Mouse (Mus musculus) stomach, postnatal 0 days (tissue): Measurements from ENCODE around the gene Wipf1. TPM values are rescaled to one million over a fixed set of nuclear protein-coding genes. Genes with fewer than 3 reads are reported as not detected.
A peak's percentile ranks its signal among the peaks of the same experiment; 100 is the strongest.

Experiments
- ATAC-seq: fragments of 200-750 bp; cut with Nextera tagmentation; 2 replicates; pipeline ENCODE4 v1.8.0; 2017; ENCODE audit not compliant: low FRiP score, low TSS enrichment
- DNase-seq: peaks from one replicate; pipeline ENCODE4 v3.0.0-alpha.2; 2016; ENCODE audit warnings: low spot score
- H3K27ac ChIP-seq: fragments of 300-500 bp; sonication (generic); replicated peaks from 2 replicates; pipeline ENCODE4 v1.5.1; 2014; ENCODE audit warnings: mild to moderate bottlenecking, control low read depth
- H3K27me3 ChIP-seq: fragments of 300-500 bp; sonication (generic); 2 replicates; pipeline ENCODE4 v1.6.1; 2014; ENCODE audit warnings: low read length; ENCODE audit not compliant: control insufficient read depth, insufficient read depth
- H3K36me3 ChIP-seq: fragments of 300-500 bp; sonication (generic); 2 replicates; pipeline ENCODE4 v1.6.1; 2014; ENCODE audit warnings: low read length, mixed read lengths; ENCODE audit not compliant: control insufficient read depth, insufficient read depth
- H3K4me1 ChIP-seq: fragments of 300-500 bp; sonication (generic); replicated peaks from 2 replicates; pipeline ENCODE4 v1.6.1; 2014; ENCODE audit warnings: antibody characterized with exemption; ENCODE audit not compliant: control insufficient read depth, insufficient read depth
- H3K4me2 ChIP-seq: fragments of 300-500 bp; sonication (generic); replicated peaks from 2 replicates; pipeline ENCODE4 v1.6.1; 2014; ENCODE audit warnings: low read depth, mild to moderate bottlenecking, control low read depth, moderate library complexity
- H3K4me3 ChIP-seq: fragments of 300-500 bp; sonication (generic); 2 replicates; pipeline ENCODE4 v1.5.1; 2014; ENCODE audit warnings: low read depth, low read length, control low read depth
- H3K9ac ChIP-seq: fragments of 300-500 bp; sonication (generic); 2 replicates; pipeline ENCODE4 v1.6.1; 2014; ENCODE audit warnings: mild to moderate bottlenecking, low read length, control low read depth, mixed read lengths
- H3K9me3 ChIP-seq: fragments of 300-500 bp; sonication (generic); 2 replicates; pipeline ENCODE4 v1.6.1; 2016; ENCODE audit warnings: low read length; ENCODE audit not compliant: control insufficient read depth
- CTCF ChIP-seq: IDR thresholded peaks from 2 replicates; pipeline ENCODE4 v1.5.1; 2016; ENCODE audit warnings: antibody characterized with exemption, low read depth, mild to moderate bottlenecking, moderate library complexity
- EP300 ChIP-seq: optimal IDR thresholded peaks from 2 replicates; pipeline ENCODE3; 2016; ENCODE audit warnings: antibody characterized with exemption
- WGBS: fragments of 180-500 bp; shearing (Covaris S2); extraction: QIAGEN DNeasy Blood & Tissue Kit; methylation state at CpG from one replicate; pipeline ENCODE4 v1.1.7; 2014; 5-methylcytosine and 5-hydroxymethylcytosine counted together
- polyA plus RNA-seq: library from polyadenylated mRNA; unstranded; fragments of >200 nt; fragmentation: Nextera tagmentation; extraction: Ambion mirVana; gene quantifications from 2 replicates; pipeline ENCODE4 v1.2.1, GENCODE M21; 2015

Gene Wipf1
- polyA plus RNA-seq, 1 experiment from 2014 or later: 3.3 TPM

DNA sequence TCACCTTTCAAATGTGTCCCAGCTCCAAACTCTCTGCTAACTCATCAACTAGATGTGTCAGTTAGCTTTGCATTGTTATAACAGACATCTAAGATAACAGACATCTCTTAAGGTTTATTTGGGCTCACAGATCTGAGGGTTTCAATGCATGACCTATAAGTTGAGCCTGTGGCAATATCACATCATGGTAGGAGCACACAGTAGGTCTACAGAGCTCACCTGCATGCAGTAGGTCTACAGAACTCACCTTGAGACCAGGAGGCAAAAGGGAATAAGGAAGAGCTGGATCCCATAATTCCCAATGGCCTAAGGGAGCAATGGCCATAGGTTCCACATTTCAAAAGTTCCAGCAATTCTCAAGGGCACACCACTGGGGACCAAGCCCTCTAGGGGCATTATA lies 31.2 kb downstream of the Wipf1 start:
- Histone ChIP-seq H3K9ac (no peak overlapping the region), H3K36me3 (no peaks in the 10 kb centered on the region), H3K4me1 (no peaks in the 10 kb centered on the region), H3K4me2 (no peak overlapping the region), H3K27ac (no peak overlapping the region), H3K9me3 (no peaks in the 10 kb centered on the region), H3K27me3 (no peaks in the 10 kb centered on the region), H3K4me3 (no peak overlapping the region)
- ATAC-seq (no peak), DNase-seq (no peak)
- TF ChIP-seq CTCF: no peak
- TF ChIP-seq EP300: no peak

DNA sequence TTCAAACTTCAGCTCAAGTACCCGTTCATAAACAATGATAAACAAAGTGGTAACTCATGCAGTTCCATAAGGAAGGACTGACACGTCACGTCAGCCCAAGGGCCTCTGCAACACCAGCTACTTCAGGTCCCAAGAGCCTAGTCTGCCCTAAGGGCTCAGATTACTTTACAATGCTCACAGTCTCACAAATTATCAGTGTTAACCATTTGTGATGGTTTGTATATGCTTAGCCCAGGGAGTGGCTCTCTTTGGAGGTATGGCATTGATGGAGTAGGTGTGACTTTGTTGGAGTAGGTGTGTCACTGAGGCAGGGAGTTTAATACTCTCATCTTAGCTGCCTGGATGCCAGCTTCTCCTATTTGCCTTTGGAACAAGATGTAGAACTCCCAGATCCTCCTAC lies 32.0 kb downstream of the Wipf1 start:
- ATAC-seq (peak; percentile 21; the same call in 1 of the 2 replicates), DNase-seq (no peak)
- Histone ChIP-seq H3K27ac (no peak overlapping the region), H3K4me2 (no peak overlapping the region), H3K4me1 (no peaks in the 10 kb centered on the region), H3K9ac (no peak overlapping the region), H3K9me3 (no peaks in the 10 kb centered on the region), H3K36me3 (no peaks in the 10 kb centered on the region), H3K27me3 (no peaks in the 10 kb centered on the region), H3K4me3 (no peak overlapping the region)
- TF ChIP-seq CTCF: no peak
- no peak for TF ChIP-seq EP300
- 38% methylated on average over 3 of the region's 3 CpGs for WGBS

DNA sequence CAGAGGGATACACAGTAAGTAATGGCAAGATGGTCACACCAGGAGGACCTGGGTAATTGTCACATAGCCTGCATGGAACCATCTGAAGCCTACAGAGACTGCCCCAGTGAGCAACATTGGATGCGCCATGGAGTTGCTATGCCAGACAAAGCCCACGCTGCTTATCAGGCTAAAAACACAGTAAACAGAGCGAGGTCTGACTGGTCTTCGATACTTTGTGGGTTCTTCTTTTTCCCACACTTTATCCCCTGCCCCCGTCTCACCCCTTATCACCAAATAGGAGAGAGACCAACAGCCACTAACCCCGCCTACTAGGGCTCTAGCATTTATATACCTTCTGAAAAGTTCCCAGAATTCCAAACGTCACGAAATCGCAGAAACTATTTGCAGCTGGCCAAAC lies 32.6 kb downstream of the Wipf1 start:
- Histone ChIP-seq H3K4me2 (no peak overlapping the region), H3K9ac (no peak overlapping the region), H3K4me3 (no peak overlapping the region), H3K27me3 (no peaks in the 10 kb centered on the region), H3K4me1 (no peaks in the 10 kb centered on the region), H3K36me3 (no peaks in the 10 kb centered on the region), H3K9me3 (no peaks in the 10 kb centered on the region), H3K27ac (no peak overlapping the region)
- ATAC-seq: no peak
- TF ChIP-seq EP300 (no peak), CTCF (no peak)
- WGBS: 84% methylated on average over 9 of the region's 9 CpGs
- no peak for DNase-seq

DNA sequence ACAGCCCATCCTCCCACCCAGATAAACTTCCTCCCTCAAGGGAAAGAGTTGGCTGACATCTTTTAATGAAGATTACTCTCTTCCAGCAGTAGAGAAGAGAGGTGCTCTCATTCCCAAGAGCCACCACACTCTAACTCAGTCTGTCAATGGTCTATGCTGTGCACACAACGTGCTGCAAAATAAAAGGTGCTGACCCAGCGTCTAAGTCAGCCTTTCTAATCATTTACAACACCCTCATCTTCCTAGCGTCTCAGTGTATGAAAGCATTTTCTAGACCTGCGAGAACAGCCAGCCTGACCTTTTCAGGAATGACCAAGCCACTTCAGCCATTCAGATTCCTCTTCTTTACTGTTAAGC lies 33.2 kb downstream of the Wipf1 start:
- TF ChIP-seq EP300 (no peak), CTCF (no peak)
- H3K4me2 ChIP-seq: no peak overlapping the region
- H3K9me3 ChIP-seq: no peaks in the 10 kb centered on the region
- H3K9ac ChIP-seq: no peak overlapping the region
- ATAC-seq (no peak), DNase-seq (no peak)
- 59% methylated on average over 4 of the region's 4 CpGs for WGBS
- H3K27me3 ChIP-seq: no peaks in the 10 kb centered on the region
- no peak overlapping the region for H3K27ac ChIP-seq
- H3K36me3 ChIP-seq: no peaks in the 10 kb centered on the region
- no peaks in the 10 kb centered on the region for H3K4me1 ChIP-seq
- no peak overlapping the region for H3K4me3 ChIP-seq

DNA sequence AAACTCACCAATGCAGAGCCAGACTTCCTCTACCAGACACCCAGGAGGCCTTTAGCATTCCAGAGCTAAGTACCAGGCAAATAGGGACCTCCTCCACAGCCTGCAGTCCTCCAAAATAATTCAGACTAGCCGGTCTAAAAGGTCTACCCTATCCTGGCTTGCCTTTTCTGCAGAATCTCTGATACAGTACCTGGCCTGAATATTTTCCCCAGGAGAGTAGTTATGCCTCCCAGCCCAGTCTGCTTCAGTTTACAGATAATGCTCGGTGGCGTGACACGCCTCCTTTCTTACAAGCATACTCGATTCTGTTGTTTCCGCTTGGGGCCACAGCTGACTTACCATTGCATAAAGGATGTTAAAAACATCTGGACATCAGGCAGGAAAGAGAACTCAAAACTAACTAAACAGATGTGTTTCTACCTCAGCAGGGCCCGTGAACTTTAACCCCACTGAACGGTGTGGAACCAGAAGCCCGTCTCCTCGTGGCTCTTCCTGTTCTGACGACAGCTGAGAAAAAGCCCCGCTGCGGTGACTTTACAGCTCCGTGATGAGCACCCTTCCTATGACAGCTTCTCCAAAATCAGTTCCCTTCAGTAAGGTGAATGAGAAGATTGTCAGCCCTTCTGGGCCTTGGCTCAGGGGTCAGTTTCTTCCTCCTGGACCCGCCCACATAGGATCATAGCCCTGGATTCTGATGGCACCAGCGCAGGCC lies 33.8 kb downstream of the Wipf1 start:
- Histone ChIP-seq H3K9me3 (no peaks in the 10 kb centered on the region), H3K9ac (no peak overlapping the region), H3K4me1 (no peaks in the 10 kb centered on the region), H3K4me2 (no peak overlapping the region), H3K27me3 (no peaks in the 10 kb centered on the region), H3K27ac (no peak overlapping the region), H3K36me3 (no peaks in the 10 kb centered on the region), H3K4me3 (no peak overlapping the region)
- ATAC-seq (no peak), DNase-seq (no peak)
- TF ChIP-seq CTCF (no peak), EP300 (no peak)
- 47% methylated on average over 16 of the region's 16 CpGs for WGBS

DNA sequence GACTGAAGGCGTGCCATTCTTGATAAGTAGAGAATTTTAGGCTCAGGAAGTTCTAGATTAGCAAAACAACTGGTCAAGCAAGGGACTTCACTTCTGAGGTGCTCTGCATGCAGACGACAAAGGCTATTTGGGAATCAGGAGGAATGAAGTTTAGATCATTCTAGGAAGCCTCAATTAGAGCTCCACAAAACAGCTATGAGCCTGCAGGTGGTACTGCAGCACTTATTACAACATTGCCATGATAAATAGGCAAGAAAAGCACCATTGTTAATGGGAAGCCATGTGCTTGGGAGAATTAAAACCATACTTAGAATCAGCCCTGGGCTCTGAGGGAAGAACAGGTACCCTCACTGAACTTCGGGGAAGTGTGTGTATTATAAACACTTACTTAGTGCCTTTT lies 36.0 kb downstream of the Wipf1 start:
- H3K27ac ChIP-seq: no peak overlapping the region
- no peak overlapping the region for H3K9ac ChIP-seq
- no peak overlapping the region for H3K4me2 ChIP-seq
- DNase-seq (no peak), ATAC-seq (no peak)
- no peaks in the 10 kb centered on the region for H3K9me3 ChIP-seq
- TF ChIP-seq EP300 (no peak), CTCF (peak; percentile 34; the same call in 1 of the 2 replicates)
- no peaks in the 10 kb centered on the region for H3K27me3 ChIP-seq
- no peaks in the 10 kb centered on the region for H3K36me3 ChIP-seq
- H3K4me3 ChIP-seq: no peak overlapping the region
- 55% methylated on average over 3 of the region's 3 CpGs for WGBS
- H3K4me1 ChIP-seq: no peaks in the 10 kb centered on the region
